ENCODE assay signal across 9 mouse cellular contexts in the genomic region with DNA sequence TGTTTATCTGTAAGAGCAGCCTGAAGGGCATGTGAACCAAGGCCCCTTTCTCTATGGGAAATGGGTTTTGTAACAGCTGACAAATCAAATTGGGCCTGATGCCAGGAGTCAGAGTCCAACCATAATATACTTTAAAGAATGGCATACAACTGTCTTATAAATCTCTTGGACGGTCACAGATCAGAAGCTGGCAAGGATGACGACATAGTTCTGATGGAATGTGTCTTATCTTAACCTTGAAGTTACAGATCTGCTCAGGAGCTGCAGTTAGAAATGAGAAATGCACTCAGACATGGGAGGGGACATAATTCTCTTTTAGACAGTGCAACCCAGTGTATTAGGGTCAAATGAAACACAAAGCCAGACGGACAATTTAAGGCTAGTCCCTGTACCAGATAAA. TPM values are rescaled to one million over a fixed set of nuclear protein-coding genes. Genes with fewer than 3 reads are reported as not detected.
DNase-seq lines count a peak whose midpoint lies in the region; ATAC-seq and TF ChIP-seq lines count a peak whose summit lies in the region.
"Had no signal": no experiment of that assay in that cellular context is flagged by ENCODE, and none has a peak within 500 bp of the region (broad histone marks: within the 10 kb centered on the region; RNA-seq: fewer than 3 reads in every experiment).

No protein-coding gene starts in this region.

- H3K4me2 ChIP-seq in kidney, embryonic 15.5 days = no peak overlapping the region

- no peak for DNase-seq in kidney, adult 8-10 months
- DNase-seq in NIH3T3 (ENCODE audit: low read depth) = peak; percentile 73
- peak; percentile 46 for DNase-seq in lung, postnatal 10 days
- no peak for DNase-seq in spleen, postnatal 4 days (ENCODE audit: low spot score in 2 of 2)
- DNase-seq in testis, postnatal 14 days (ENCODE audit: low spot score) = no peak
- no peak for DNase-seq in right cerebral cortex, postnatal 4 days
- DNase-seq: thymus, postnatal 14 days had no signal

- H3K9me3 ChIP-seq in kidney, embryonic 15.5 days (replicated peaks) = no peaks in the 10 kb centered on the region

- TF ChIP-seq CTCF in embryonic fibroblast, embryonic 13.5 days (IDR thresholded peaks at IDR 0.05; ENCODE audit: borderline replicate concordance, insufficient read depth, low read length) = no peak

- ATAC-seq in kidney, embryonic 15.5 days (replicated peaks; ENCODE audit: low FRiP score) = 0 out of 2 replicates have a peak, but pooled peaks have one; percentile 36

- no peaks in the 10 kb centered on the region for H3K27me3 ChIP-seq in kidney, embryonic 15.5 days

- 0 out of 2 replicates have a peak, but pooled peaks cover 11% of the 10 kb centered on the region for H3K36me3 ChIP-seq in kidney, embryonic 15.5 days

- H3K9ac ChIP-seq in kidney, embryonic 15.5 days = no peak overlapping the region

- no peak for TF ChIP-seq POLR2A in embryonic fibroblast, embryonic 13.5 days (IDR thresholded peaks at IDR 0.05; ENCODE audit: low read depth, low read length)

- H3K4me1 ChIP-seq in kidney, embryonic 15.5 days = peaks cover 29% of the 10 kb centered on the region
- peaks cover 16% of the 10 kb centered on the region for H3K4me1 ChIP-seq in embryonic fibroblast, embryonic 13.5 days (ENCODE audit: control insufficient read depth, insufficient read depth, low read length)

- WGBS in kidney, embryonic 15.5 days = 18% methylated on average over 3 of the region's 3 CpGs

- peak overlapping the region; percentile 72 for H3K27ac ChIP-seq in kidney, embryonic 15.5 days
- H3K27ac ChIP-seq in embryonic fibroblast, embryonic 13.5 days (ENCODE audit: insufficient read depth, low read length) = peak overlapping the region; percentile 100

- H3K4me3 ChIP-seq in kidney, embryonic 15.5 days (replicated peaks) = no peak overlapping the region
- H3K4me3 ChIP-seq in embryonic fibroblast, embryonic 13.5 days (ENCODE audit: insufficient read depth, low read length) = no peak overlapping the region

RNA-seq across cellular contexts. Expression of a gene that starts 18.8 kb away (rescaled TPM):
- polyA plus RNA-seq in kidney, embryonic 15.5 days (2015; fragmentation: Nextera tagmentation; extraction: Ambion mirVana) = 124 and 125 TPM in 2 replicates
- polyA plus RNA-seq in embryonic fibroblast, embryonic 13.5 days (2011; ENCODE audit: insufficient read length, low read depth, missing spikeins) = 132 and 172 TPM in 2 replicates

RNA-seq across cellular contexts. Expression of a gene that starts 19.4 kb away (rescaled TPM):
- 1,025 and 1,038 TPM in 2 replicates for polyA plus RNA-seq in kidney, embryonic 15.5 days (2015; fragmentation: Nextera tagmentation; extraction: Ambion mirVana)
- polyA plus RNA-seq in embryonic fibroblast, embryonic 13.5 days (2011; ENCODE audit: insufficient read length, low read depth, missing spikeins) = 509 and 719 TPM in 2 replicates

RNA-seq across cellular contexts. Expression of a gene that starts 37.4 kb away (rescaled TPM):
- 5.1 and 6.2 TPM in 2 replicates for polyA plus RNA-seq in kidney, embryonic 15.5 days (2015; fragmentation: Nextera tagmentation; extraction: Ambion mirVana)
- not detected in 2 replicates for polyA plus RNA-seq in embryonic fibroblast, embryonic 13.5 days (2011; ENCODE audit: insufficient read length, low read depth, missing spikeins)

RNA-seq across cellular contexts. Expression of a gene that starts 51.7 kb away (rescaled TPM):
- polyA plus RNA-seq in kidney, embryonic 15.5 days (2015; fragmentation: Nextera tagmentation; extraction: Ambion mirVana) = 298 and 300 TPM in 2 replicates
- polyA plus RNA-seq in embryonic fibroblast, embryonic 13.5 days (2011; ENCODE audit: insufficient read length, low read depth, missing spikeins) = 141 and 143 TPM in 2 replicates

RNA-seq across cellular contexts. Expression of a gene that starts 53.9 kb away (rescaled TPM):
- polyA plus RNA-seq in kidney, embryonic 15.5 days (2015; fragmentation: Nextera tagmentation; extraction: Ambion mirVana) = 17.7 and 18.0 TPM in 2 replicates
- 10.4 and 11.0 TPM in 2 replicates for polyA plus RNA-seq in embryonic fibroblast, embryonic 13.5 days (2011; ENCODE audit: insufficient read length, low read depth, missing spikeins)

Comparison
In these comparisons a context has a peak if more than half of its experiments do, and no peak if none do; other contexts are left out.
1. DNase-seq: peak in NIH3T3 (single experiment) and lung, postnatal 10 days (single experiment); none in kidney, adult 8-10 months (0 of 2), spleen, postnatal 4 days (0 of 2), testis, postnatal 14 days (single experiment) and right cerebral cortex, postnatal 4 days (single experiment).